Mouse (Mus musculus): Measurements from ENCODE around the gene Synpo2.

DNA sequence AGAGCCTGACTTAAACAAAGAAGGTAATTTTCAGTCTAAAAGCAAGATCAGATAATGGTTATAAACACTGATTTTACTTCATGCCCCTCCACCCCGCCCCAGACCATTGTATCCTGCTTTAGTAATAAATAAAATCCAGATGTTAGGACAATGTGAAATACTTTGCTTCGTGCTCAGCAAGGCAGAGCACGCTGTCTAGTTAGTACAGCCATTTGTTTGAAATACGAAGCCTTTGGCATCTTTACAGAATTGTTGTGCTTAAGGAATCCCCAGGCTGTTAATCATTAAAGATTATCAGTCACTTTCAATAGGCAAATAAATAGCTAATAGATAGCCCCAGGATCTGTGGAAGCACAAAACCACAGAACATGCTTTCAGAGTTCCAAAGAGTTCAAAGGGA, 9.7 kb upstream of the Synpo2 start:
- no peak for TF ChIP-seq CTCF (IDR thresholded peaks at IDR 0.05; ENCODE audit: low read depth)
- no peak for TF ChIP-seq EP300 (IDR thresholded peaks at IDR 0.05; ENCODE audit: low read depth)

All from liver, postnatal 0 days (tissue).